In genomic region chr2:5012491-5013324, GRCm38 (mm10) we compare ENCODE assay signal across 8 mouse cellular contexts. TPM values are rescaled to one million over a fixed set of nuclear protein-coding genes. Genes with fewer than 3 reads are reported as not detected.
DNase-seq lines count a peak whose midpoint lies in the region; ATAC-seq lines count a peak whose summit lies in the region.

TSS of gene Mcm10 (minus strand) at chr2:5012791.

- peak within 1 kb of the TSS; percentile 49 for H3K4me3 ChIP-seq in hindbrain, embryonic 15.5 days

- DNase-seq in T-cell, adult 2 months (ENCODE audit: low spot score): peak; percentile 88
- peak; percentile 84 to 85 for DNase-seq in cerebellum, postnatal 36 days
- DNase-seq in frontal cortex, postnatal 36 days (ENCODE audit: low spot score in 2 of 2): peak; percentile 83 to 93
- DNase-seq in left cerebral cortex, adult 11 months (ENCODE audit: low spot score): peak; percentile 90
- DNase-seq in lung, postnatal 4 days: peak; percentile 94
- DNase-seq in retina, postnatal 7 days (ENCODE audit: low read depth, low spot score): peak; percentile 88
- DNase-seq in urinary bladder, adult 2 months (ENCODE audit: low spot score): peak; percentile 67

- H3K9me3 ChIP-seq in hindbrain, embryonic 15.5 days: no peaks in the 10 kb centered on the region

- H3K9ac ChIP-seq in hindbrain, embryonic 15.5 days: no peak within 1 kb of the TSS

- H3K27me3 ChIP-seq in hindbrain, embryonic 15.5 days: no peaks in the 10 kb centered on the region

- 4% methylated on average over 32 of the region's 32 CpGs for WGBS in hindbrain, embryonic 15.5 days

- peak; percentile 100 for ATAC-seq in hindbrain, embryonic 15.5 days (ENCODE audit: low FRiP score, low read depth)

- H3K4me1 ChIP-seq in hindbrain, embryonic 15.5 days (replicated peaks): peaks cover 7% of the 10 kb centered on the region

- H3K36me3 ChIP-seq in hindbrain, embryonic 15.5 days: no peaks in the 10 kb centered on the region

- H3K4me2 ChIP-seq in hindbrain, embryonic 15.5 days: peak within 1 kb of the TSS; percentile 72

- H3K27ac ChIP-seq in hindbrain, embryonic 15.5 days (replicated peaks): no peak within 1 kb of the TSS

RNA-seq across cellular contexts. Expression of gene Mcm10, which starts in this region (rescaled TPM):
- polyA plus RNA-seq in hindbrain, embryonic 15.5 days (2015; fragmentation: Nextera tagmentation; extraction: Ambion mirVana): 5.8 and 5.9 TPM in 2 replicates
- 1.4 and 1.6 TPM in 2 replicates for polyA plus RNA-seq in urinary bladder, adult 2 months (2012; rRNA removed)
